Mouse (Mus musculus): ENCODE measurements at regions not wholly inside any gene's neighbourhood (a gene's known extent, or its start where the extent isn't known, plus 50 kb on each side); places are given as distances from the start of the nearest gene placed in this dataset.

DNA sequence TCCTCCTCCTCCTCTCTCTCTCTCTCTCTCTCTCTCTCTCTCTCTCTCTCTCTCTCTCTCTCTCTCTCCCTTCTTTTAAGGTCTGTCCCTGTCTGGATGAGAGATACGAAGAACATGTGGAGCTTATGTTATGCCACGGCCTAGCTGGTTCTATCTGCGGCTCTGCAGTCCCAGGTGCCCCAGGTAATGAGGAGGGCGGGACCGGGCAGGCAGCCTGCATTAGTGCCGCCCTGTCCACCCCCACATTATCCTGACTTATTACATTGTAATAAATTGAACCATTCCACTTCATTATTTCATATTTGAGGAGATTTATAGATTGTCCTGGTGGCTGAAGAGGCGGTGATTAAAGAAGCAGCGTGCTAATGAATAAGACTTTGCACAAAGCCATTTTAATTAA is 144.5 kb upstream of the Opcml start:
- H3K4me1 ChIP-seq (ENCODE audit: control insufficient read depth in 1 of 2, insufficient read depth in 2 of 2, low read length in 2 of 2), result peaks cover 21 to 35% of the 10 kb centered on the region in 2 experiments
- H3K79me2 ChIP-seq (ENCODE audit: control insufficient read depth, insufficient read depth, low read length, poor library complexity), result no peaks in the 10 kb centered on the region
- TF ChIP-seq RAD21 (IDR thresholded peaks at IDR 0.05; ENCODE audit: low read depth, low read length) (no peak), BHLHE40 (IDR thresholded peaks at IDR 0.05; ENCODE audit: borderline replicate concordance, low read depth, low read length) (no peak), TBP (IDR thresholded peaks at IDR 0.05; ENCODE audit: low read depth, low read length) (no peak), USF1 (IDR thresholded peaks at IDR 0.05; ENCODE audit: low read depth, low read length) (no peak), NRF1 (IDR thresholded peaks at IDR 0.05; ENCODE audit: insufficient read depth, low read depth, low read length, poor library complexity, severe bottlenecking) (no peak), TAL1 (IDR thresholded peaks at IDR 0.05; ENCODE audit: low read length) (no peak), SIN3A (IDR thresholded peaks at IDR 0.05; ENCODE audit: low read length) (no peak), TCF12 (IDR thresholded peaks at IDR 0.05; ENCODE audit: low read depth, low read length) (no peak), MYB (IDR thresholded peaks at IDR 0.05; ENCODE audit: low read depth, low read length) (no peak), UBTF (IDR thresholded peaks at IDR 0.05; ENCODE audit: borderline replicate concordance, insufficient read depth, low read depth, low read length) (no peak), RCOR1 (IDR thresholded peaks at IDR 0.05; ENCODE audit: low read depth, low read length) (no peak), NELFE (IDR thresholded peaks at IDR 0.05; ENCODE audit: low read depth, low read length) (no peak), ZNF384 (IDR thresholded peaks at IDR 0.05; ENCODE audit: low read depth, low read length) (no peak), POLR2A (IDR thresholded peaks at IDR 0.05; ENCODE audit: control insufficient read depth in 1 of 2, insufficient read depth in 1 of 2, low read depth in 1 of 2, low read length in 2 of 2, poor library complexity in 1 of 2) (no peak), ZKSCAN1 (IDR thresholded peaks at IDR 0.05; ENCODE audit: low read depth, low read length) (no peak)
- no peaks in the 10 kb centered on the region for H3K27me3 ChIP-seq (ENCODE audit: control insufficient read depth in 1 of 2, insufficient read depth in 2 of 2, low read length in 2 of 2)
- H3K36me3 ChIP-seq (ENCODE audit: control insufficient read depth in 1 of 2, insufficient read depth in 2 of 2, low read length in 2 of 2), result peaks cover 0 to 22% of the 10 kb centered on the region in 2 experiments; a peak in 2 of 4 replicates
- DNase-seq (ENCODE audit: low read depth, low spot score), result no peak
- no peak overlapping the region for H3K27ac ChIP-seq (ENCODE audit: control insufficient read depth, low read depth, low read length)
- no peak overlapping the region for H3K9ac ChIP-seq (ENCODE audit: control insufficient read depth, low read depth, low read length, poor library complexity, severe bottlenecking)
- H3K9me3 ChIP-seq (replicated peaks; ENCODE audit: insufficient read depth, low read length), result no peaks in the 10 kb centered on the region
- H3K4me3 ChIP-seq (ENCODE audit: control insufficient read depth in 1 of 2, insufficient read depth in 1 of 2, low read depth in 2 of 2, low read length in 2 of 2), result no peak overlapping the region

DNA sequence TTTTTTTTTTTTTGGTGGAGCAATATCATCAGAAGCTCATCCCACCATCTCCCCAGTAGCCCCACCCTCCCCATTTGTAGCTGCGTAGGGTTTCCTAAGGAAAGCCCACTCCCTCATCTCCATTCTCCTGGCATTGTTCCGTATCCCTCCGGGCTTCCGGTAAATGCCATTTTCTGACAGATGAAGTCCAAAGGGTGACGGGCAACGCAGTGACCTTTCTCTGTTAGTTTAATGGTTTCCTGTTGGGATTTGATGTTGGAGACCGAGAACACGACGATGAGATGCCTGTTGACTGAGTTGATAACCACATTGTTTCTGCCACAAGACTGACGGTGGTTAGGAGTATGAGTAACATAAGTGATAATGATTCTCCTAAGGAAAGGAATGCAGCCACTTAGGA is 143.6 kb upstream of the Opcml start:
- Histone ChIP-seq H3K36me3 (ENCODE audit: control insufficient read depth in 1 of 2, insufficient read depth in 2 of 2, low read length in 2 of 2) (peaks cover 0 to 22% of the 10 kb centered on the region in 2 experiments; a peak in 2 of 4 replicates), H3K4me3 (ENCODE audit: control insufficient read depth in 1 of 2, insufficient read depth in 1 of 2, low read depth in 2 of 2, low read length in 2 of 2) (no peak overlapping the region), H3K79me2 (ENCODE audit: control insufficient read depth, insufficient read depth, low read length, poor library complexity) (no peaks in the 10 kb centered on the region), H3K4me1 (ENCODE audit: control insufficient read depth in 1 of 2, insufficient read depth in 2 of 2, low read length in 2 of 2) (peaks cover 21 to 35% of the 10 kb centered on the region in 2 experiments), H3K9ac (ENCODE audit: control insufficient read depth, low read depth, low read length, poor library complexity, severe bottlenecking) (no peak overlapping the region), H3K9me3 (replicated peaks; ENCODE audit: insufficient read depth, low read length) (no peaks in the 10 kb centered on the region), H3K27me3 (ENCODE audit: control insufficient read depth in 1 of 2, insufficient read depth in 2 of 2, low read length in 2 of 2) (no peaks in the 10 kb centered on the region), H3K27ac (ENCODE audit: control insufficient read depth, low read depth, low read length) (no peak overlapping the region)
- DNase-seq (ENCODE audit: low read depth, low spot score), result peak; percentile 30
- TF ChIP-seq ETS1 (IDR thresholded peaks at IDR 0.05; ENCODE audit: low read depth, low read length) (no peak; the same call in 1 of the 2 replicates), ELF1 (IDR thresholded peaks at IDR 0.05; ENCODE audit: low read depth, low read length) (no peak), MYC (IDR thresholded peaks at IDR 0.05; ENCODE audit: low read depth, low read length) (no peak), GABPA (IDR thresholded peaks at IDR 0.05; ENCODE audit: low read depth, low read length) (no peak), GATA1 (IDR thresholded peaks at IDR 0.05; ENCODE audit: low read depth, low read length) (peak; percentile 42; the same call in 1 of the 2 replicates), TAL1 (IDR thresholded peaks at IDR 0.05; ENCODE audit: low read length) (no peak), EP300 (IDR thresholded peaks at IDR 0.05; ENCODE audit: low read depth in 1 of 2, low read length in 2 of 2) (peak; percentile 26 to 47; a peak in 1 of 4 replicates), USF2 (IDR thresholded peaks at IDR 0.05; ENCODE audit: borderline replicate concordance in 1 of 2, insufficient read depth in 1 of 2, low read depth in 1 of 2, low read length in 2 of 2) (no peak), NRF1 (IDR thresholded peaks at IDR 0.05; ENCODE audit: insufficient read depth, low read depth, low read length, poor library complexity, severe bottlenecking) (no peak), TBP (IDR thresholded peaks at IDR 0.05; ENCODE audit: low read depth, low read length) (no peak), MEF2A (IDR thresholded peaks at IDR 0.05; ENCODE audit: extremely low read depth, insufficient replicate concordance, low read depth, low read length, poor library complexity, severe bottlenecking) (no peak), UBTF (IDR thresholded peaks at IDR 0.05; ENCODE audit: borderline replicate concordance, insufficient read depth, low read depth, low read length) (no peak)
